Mouse (Mus musculus): Measurements from ENCODE around the gene Aplp2. TPM values are rescaled to one million over a fixed set of nuclear protein-coding genes. Genes with fewer than 3 reads are reported as not detected.
"Not testable (repeated sequence)": the region's sequence is repeated elsewhere in the genome, so short reads cannot be mapped to it uniquely, and the experiment has no call there.

The Aplp2 gene
- total RNA-seq, 2 experiments from 2014 or later = 105 to 114 TPM

DNA sequence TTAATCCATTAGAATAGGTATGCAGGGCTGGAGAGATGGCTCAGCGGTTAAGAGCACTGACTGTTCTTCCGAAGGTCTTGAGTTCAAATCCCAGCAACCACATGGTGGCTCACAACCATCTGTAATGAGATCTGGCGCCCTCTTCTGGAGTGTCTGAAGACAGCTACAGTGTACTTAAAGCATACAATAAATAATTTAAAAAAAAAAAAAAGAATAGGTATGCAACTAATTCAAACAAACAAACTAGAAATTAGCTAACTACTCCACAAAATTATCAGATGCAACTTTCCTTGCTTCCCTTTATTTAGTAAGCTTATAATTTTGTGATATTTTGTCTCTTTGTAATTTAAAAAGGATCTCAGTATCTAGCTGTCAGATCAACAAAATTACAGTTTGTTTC, 46.1 kb downstream of the Aplp2 start:
- H3K4me3 ChIP-seq; intact Hi-C loops (cut with DNase I); DNase-seq; H3K27ac ChIP-seq: not testable (repeated sequence)
- TF ChIP-seq CTCF (IDR thresholded peaks at IDR 0.05) = peak; percentile 44

GRCm38 (mm10) chr9:31163327-31163726, 48.3 kb downstream of the Aplp2 start:
- DNase-seq = no peak
- intact Hi-C loops (cut with DNase I) = loop anchor here (5.0 kb wide), 1 partner anchor 49 kb away; the partner anchor contains the start of gene Aplp2
- Histone ChIP-seq H3K27ac (peak overlapping the region; percentile 72), H3K4me3 (no peak overlapping the region)
- no peak for TF ChIP-seq CTCF (IDR thresholded peaks at IDR 0.05)

GRCm38 (mm10) chr9:31162911-31163310, 48.7 kb downstream of the Aplp2 start:
- no peak overlapping the region for H3K4me3 ChIP-seq
- intact Hi-C loops (cut with DNase I) = loop anchor here (5.0 kb wide), 1 partner anchor 49 kb away; the partner anchor contains the start of gene Aplp2
- no peak for TF ChIP-seq CTCF (IDR thresholded peaks at IDR 0.05)
- peak overlapping the region; percentile 72 for H3K27ac ChIP-seq
- DNase-seq = no peak

DNA sequence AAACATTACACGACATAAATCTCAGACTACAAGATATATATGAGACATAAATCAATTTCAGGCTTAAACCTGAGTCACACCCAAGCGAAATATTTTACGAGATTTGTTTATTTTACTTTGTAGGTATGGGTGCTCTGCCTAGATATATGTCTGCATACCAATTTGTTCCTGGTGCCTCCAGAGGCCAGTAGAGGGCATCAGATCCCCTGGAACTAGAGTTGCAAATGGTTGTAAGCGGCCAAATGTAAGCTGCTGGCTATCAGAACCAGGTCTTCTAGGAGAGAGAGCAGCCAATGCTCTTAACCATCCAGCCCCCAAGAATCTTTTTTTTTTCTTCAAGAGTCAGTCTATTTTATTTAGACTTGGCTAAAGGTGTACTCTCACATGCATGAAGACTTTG, 51.7 kb downstream of the Aplp2 start:
- Histone ChIP-seq H3K27ac (no peak overlapping the region), H3K4me3 (no peak overlapping the region)
- intact Hi-C loops (cut with DNase I) = loop anchor here (5.0 kb wide), 1 partner anchor 52 kb away; the partner anchor contains the start of gene Aplp2
- DNase-seq = no peak
- peak; percentile 56 for TF ChIP-seq CTCF (IDR thresholded peaks at IDR 0.05)

- Histone ChIP-seq H3K4me3 (no peak overlapping the region), H3K27ac (no peak overlapping the region)
- DNase-seq = no peak
- intact Hi-C loops (cut with DNase I) = no loop called here
- TF ChIP-seq CTCF (IDR thresholded peaks at IDR 0.05) = no peak
Observed at GRCm38 (mm10) chr9:31156594-31156993, 55.0 kb downstream of the Aplp2 start.

DNA sequence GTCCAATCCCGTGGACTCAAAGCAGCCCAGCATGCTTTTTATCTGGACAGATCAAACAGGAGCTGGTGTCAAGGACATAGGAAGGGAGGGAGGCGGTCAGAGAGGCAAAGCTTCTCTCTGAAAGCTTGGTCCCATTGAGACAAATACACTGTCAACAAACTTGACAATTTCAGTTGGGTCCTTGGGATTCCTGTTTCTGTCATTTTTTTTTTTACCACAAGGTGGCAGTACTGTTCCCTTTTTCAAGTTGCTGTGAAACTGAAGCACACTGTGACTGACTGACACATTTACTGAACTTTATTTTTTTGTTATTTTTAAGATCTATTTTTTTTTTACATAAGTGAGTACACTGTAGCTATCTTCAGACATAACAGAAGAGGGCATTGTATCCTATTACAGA, 60.6 kb downstream of the Aplp2 start:
- no peak for DNase-seq
- intact Hi-C loops (cut with DNase I) = loop anchor here (1.0 to 5.0 kb wide), 3 partner anchors 131 to 250 kb away; partner anchors contain the start of gene Prdm10
- Histone ChIP-seq H3K27ac (no peak overlapping the region), H3K4me3 (no peak overlapping the region)
- peak; percentile 72 for TF ChIP-seq CTCF (IDR thresholded peaks at IDR 0.05)

GRCm38 (mm10) chr9:31148135-31148534, 63.5 kb downstream of the Aplp2 start:
- DNase-seq = no peak
- Histone ChIP-seq H3K27ac (no peak overlapping the region), H3K4me3 (no peak overlapping the region)
- intact Hi-C loops (cut with DNase I) = no loop called here
- TF ChIP-seq CTCF (IDR thresholded peaks at IDR 0.05) = no peak

- intact Hi-C loops (cut with DNase I) = no loop called here
- no peak for TF ChIP-seq CTCF (IDR thresholded peaks at IDR 0.05)
- no peak overlapping the region for H3K27ac ChIP-seq
- no peak for DNase-seq
- no peak overlapping the region for H3K4me3 ChIP-seq
Observed at GRCm38 (mm10) chr9:31145272-31145925, 66.2 kb downstream of the Aplp2 start.

DNA sequence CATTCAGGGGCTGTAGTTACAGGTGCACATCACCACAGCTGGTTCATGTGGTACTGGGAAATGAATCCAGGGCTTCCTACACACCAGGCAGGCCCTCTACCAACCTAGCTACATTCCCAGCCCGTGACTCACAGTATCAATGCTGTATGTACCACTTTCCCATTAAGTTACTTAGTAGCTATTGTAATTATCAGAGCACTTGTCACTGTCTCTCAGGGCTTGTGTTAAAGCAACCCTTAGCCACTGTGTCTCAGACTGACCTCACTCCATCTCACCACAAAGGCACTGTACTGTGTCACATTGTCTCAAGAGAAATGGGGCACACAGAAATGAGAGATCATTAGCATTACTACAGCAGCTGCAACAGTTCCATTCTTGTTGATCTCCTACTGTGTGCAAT, 68.7 kb downstream of the Aplp2 start:
- intact Hi-C loops (cut with DNase I) = no loop called here
- DNase-seq = no peak
- no peak overlapping the region for H3K27ac ChIP-seq
- TF ChIP-seq CTCF (IDR thresholded peaks at IDR 0.05) = no peak
- no peak overlapping the region for H3K4me3 ChIP-seq

- no peak for TF ChIP-seq CTCF (IDR thresholded peaks at IDR 0.05)
- no peak for DNase-seq
- Histone ChIP-seq H3K4me3 (no peak overlapping the region), H3K27ac (no peak overlapping the region)
- intact Hi-C loops (cut with DNase I) = no loop called here
Observed at GRCm38 (mm10) chr9:31133131-31133530, 78.5 kb downstream of the Aplp2 start.

- H3K4me3 ChIP-seq = peak within 1 kb of the TSS; percentile 72
- intact Hi-C loops (cut with DNase I) = no loop called here
Observed at GRCm38 (mm10) chr9:31131205-31131968, 80.2 kb downstream of the Aplp2 start, which contains the start of gene St14. TSS of gene St14 (minus strand) at chr9:31131853.

DNA sequence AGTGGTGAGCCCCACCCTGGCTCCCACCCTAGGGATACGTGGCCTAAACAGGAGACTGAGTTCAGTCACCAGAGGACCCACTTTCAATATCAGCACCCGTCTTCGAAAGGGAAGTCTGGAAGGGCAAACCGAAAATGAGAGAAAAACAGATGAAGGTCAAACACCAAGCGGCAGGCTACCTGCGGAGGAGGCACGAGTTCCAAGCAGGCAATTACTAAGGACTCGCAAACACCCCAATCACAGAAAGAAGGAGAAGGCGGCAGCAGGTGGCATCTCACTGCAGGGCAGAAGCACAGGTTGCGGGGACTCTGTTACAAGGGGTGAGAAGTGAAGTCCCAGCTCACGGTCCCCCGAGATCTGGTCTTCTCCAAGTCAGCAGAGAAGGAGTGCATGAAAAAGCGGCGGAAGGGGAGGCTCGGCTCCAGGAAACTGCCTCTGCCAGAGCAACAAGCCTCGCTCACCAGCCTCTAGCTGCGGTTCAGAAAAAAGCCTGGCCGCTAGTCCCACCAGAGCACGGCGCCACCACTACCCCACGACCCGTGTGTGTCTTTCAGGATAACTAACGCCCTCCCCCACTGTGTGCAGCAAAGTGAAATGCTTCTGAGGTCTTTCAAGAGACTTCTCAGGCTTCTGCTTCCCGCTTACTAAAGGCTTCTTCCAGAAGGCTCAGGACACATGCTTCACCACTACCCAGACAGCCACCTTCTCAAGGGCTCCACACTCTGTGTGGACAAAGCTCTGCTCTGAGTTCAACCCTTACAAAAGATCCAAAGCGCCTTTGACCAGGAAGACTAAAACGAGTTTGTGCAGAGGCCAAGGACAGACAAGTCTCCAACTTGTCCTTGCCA, 81.0 kb downstream of the Aplp2 start:
- no peak for DNase-seq
- H3K4me3 ChIP-seq = peak overlapping the region; percentile 72
- intact Hi-C loops (cut with DNase I) = no loop called here
- no peak overlapping the region for H3K27ac ChIP-seq
- no peak for TF ChIP-seq CTCF (IDR thresholded peaks at IDR 0.05)

More at GRCm38 (mm10) chr9:31131205-31131968, 80.2 kb downstream of the Aplp2 start, which contains the start of gene St14:
- DNase-seq = no peak
- TF ChIP-seq CTCF (IDR thresholded peaks at IDR 0.05) = no peak
- H3K27ac ChIP-seq = no peak within 1 kb of the TSS
